Mouse (Mus musculus): Measurements from ENCODE around the gene Foxd2. TPM values are rescaled to one million over a fixed set of nuclear protein-coding genes. Genes with fewer than 3 reads are reported as not detected.

Foxd2 gene
- total RNA-seq, 2 experiments from 2014 or later: 1.5 to 1.6 TPM

Other genes starting within 250 kb of the Foxd2 start
- gene Gm12830, start 87.2 kb downstream of the Foxd2 start, total RNA-seq (2021): not detected
- not detected for gene Foxe3, start 17.1 kb upstream of the Foxd2 start, total RNA-seq (2021)
- gene Cmpk1, start 78.4 kb upstream of the Foxd2 start, total RNA-seq (2021): 10 to 100 TPM; 86.6 to 94.9 TPM
- 1 to 10 TPM; 2.6 to 4.1 TPM for gene Stil, start 91.3 kb upstream of the Foxd2 start, total RNA-seq (2021)
- 1 to 10 TPM; 5.4 to 7.7 TPM for gene Tal1, start 147.6 kb upstream of the Foxd2 start, total RNA-seq (2021)
- gene Pdzk1ip1, start 179.8 kb upstream of the Foxd2 start, total RNA-seq (2021): 1 to 10 TPM in 1 of 2 experiments, under 1 TPM in 1; 0.99 to 1.9 TPM
- gene Cyp4x1, start 225.4 kb upstream of the Foxd2 start, total RNA-seq (2021): under 1 TPM; 0.18 to 0.39 TPM

Data from adrenal gland, postnatal 10 days (tissue).